Mouse (Mus musculus) liver, embryonic 16.5 days (tissue): ENCODE data around the gene Chd8. TPM values are rescaled to one million over a fixed set of nuclear protein-coding genes. Genes with fewer than 3 reads are reported as not detected.
"Not testable (repeated sequence)": the region's sequence is repeated elsewhere in the genome, so short reads cannot be mapped to it uniquely, and the experiment has no call there.

Experiments used
- ATAC-seq: fragments of 200-750 bp; cut with Nextera tagmentation; 2 replicates; pipeline ENCODE4 v1.8.0; 2017; ENCODE audit warnings: low read depth, mild to moderate bottlenecking, moderate number of reproducible peaks, moderate library complexity
- H3K27ac ChIP-seq: fragments of 300-500 bp; sonication (generic); 2 replicates; pipeline ENCODE4 v1.5.1; 2014; ENCODE audit warnings: mild to moderate bottlenecking, low read length
- H3K27me3 ChIP-seq: fragments of 300-500 bp; sonication (generic); 2 replicates; pipeline ENCODE4 v1.6.1; 2014; ENCODE audit warnings: low read depth, low read length, mixed read lengths; ENCODE audit not compliant: control insufficient read depth, insufficient read depth
- H3K36me3 ChIP-seq: fragments of 300-500 bp; sonication (generic); 2 replicates; pipeline ENCODE4 v1.6.1; 2014; ENCODE audit warnings: mild to moderate bottlenecking; ENCODE audit not compliant: control insufficient read depth, insufficient read depth
- H3K4me1 ChIP-seq: fragments of 300-500 bp; sonication (generic); 2 replicates; pipeline ENCODE4 v1.6.1; 2014; ENCODE audit warnings: low read depth, low read length, mixed read lengths; ENCODE audit not compliant: control insufficient read depth
- H3K4me2 ChIP-seq: fragments of 300-500 bp; sonication (generic); 2 replicates; pipeline ENCODE4 v1.6.1; 2014; ENCODE audit warnings: low read depth, low read length, mixed read lengths
- H3K4me3 ChIP-seq: fragments of 300-500 bp; sonication (generic); 2 replicates; pipeline ENCODE4 v1.5.1; 2014; ENCODE audit warnings: low read depth, mild to moderate bottlenecking, low read length
- H3K9ac ChIP-seq: fragments of 300-500 bp; sonication (generic); 2 replicates; pipeline ENCODE4 v1.6.1; 2014; ENCODE audit warnings: low read depth, low read length
- H3K9me3 ChIP-seq: fragments of 300-500 bp; sonication (generic); replicated peaks from 2 replicates; pipeline ENCODE4 v1.6.1; 2016; ENCODE audit warnings: low read length; ENCODE audit not compliant: control insufficient read depth
- WGBS: fragments of 180-500 bp; shearing (Covaris S2); extraction: QIAGEN DNeasy Blood & Tissue Kit; methylation state at CpG from one replicate; pipeline ENCODE4 v1.1.7; 2014; ENCODE audit not compliant: insufficient replicate concordance; 5-methylcytosine and 5-hydroxymethylcytosine counted together
- polyA plus RNA-seq: library from polyadenylated mRNA; unstranded; fragments of >200 nt; fragmentation: Nextera tagmentation; extraction: Ambion mirVana; gene quantifications from 2 replicates; pipeline ENCODE4 v1.2.1, GENCODE M21; 2015

Chd8 gene
- 11.6 and 12.6 TPM in 2 replicates for polyA plus RNA-seq

GRCm38 (mm10) chr14:52257484-52258213 lies at the start of gene Chd8:
TSS of gene Chd8 (minus strand) at chr14:52257780.
- H3K27me3 ChIP-seq = no peaks in the 10 kb centered on the region
- WGBS = under 1% methylated on average over 47 of the region's 54 CpGs
- peak; percentile 99 for ATAC-seq
- peak within 1 kb of the TSS; percentile 83 for H3K4me3 ChIP-seq
- H3K9ac ChIP-seq = peak within 1 kb of the TSS; percentile 84
- H3K9me3 ChIP-seq = no peaks in the 10 kb centered on the region
- H3K27ac ChIP-seq = peak within 1 kb of the TSS; percentile 92
- H3K4me2 ChIP-seq = peak within 1 kb of the TSS; percentile 95
- peaks cover 18% of the 10 kb centered on the region for H3K4me1 ChIP-seq
- no peaks in the 10 kb centered on the region for H3K36me3 ChIP-seq

DNA sequence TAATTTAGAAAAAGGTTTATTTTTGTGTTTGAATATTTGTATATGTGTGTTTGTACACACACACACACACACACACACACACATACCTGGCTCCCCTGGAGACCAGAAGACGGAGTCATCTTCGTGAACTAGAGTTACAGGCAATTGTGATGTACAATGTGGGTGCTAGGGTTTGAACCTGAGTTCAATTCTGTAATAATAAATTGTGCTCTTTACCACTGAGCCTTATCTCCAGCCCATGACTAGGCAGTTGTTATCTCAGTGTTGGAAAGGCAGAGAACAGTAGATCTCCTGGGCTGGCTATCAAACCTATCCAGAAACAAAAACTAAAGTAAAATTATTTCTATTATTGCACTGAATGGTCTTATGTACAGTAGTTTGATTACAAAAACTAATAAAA lies 48.5 kb upstream of the Chd8 start:
- 61% methylated on average over 2 of the region's 2 CpGs for WGBS
- no peaks in the 10 kb centered on the region for H3K36me3 ChIP-seq
- ATAC-seq = peak; percentile 37
- peak overlapping the region; percentile 74 for H3K27ac ChIP-seq
- H3K4me1 ChIP-seq = peaks cover 22% of the 10 kb centered on the region
- no peak overlapping the region for H3K9ac ChIP-seq
- H3K27me3 ChIP-seq = no peaks in the 10 kb centered on the region
- no peak overlapping the region for H3K4me3 ChIP-seq
- peak overlapping the region; percentile 49 for H3K4me2 ChIP-seq
- H3K9me3 ChIP-seq = no peaks in the 10 kb centered on the region

- H3K9ac ChIP-seq = peak within 1 kb of the TSS; percentile 69
- peaks cover 22% of the 10 kb centered on the region for H3K4me1 ChIP-seq
- H3K27ac ChIP-seq = peak within 1 kb of the TSS; percentile 89
- peak within 1 kb of the TSS; percentile 70 for H3K4me3 ChIP-seq
- H3K4me2 ChIP-seq = peak within 1 kb of the TSS; percentile 86
- no peaks in the 10 kb centered on the region for H3K9me3 ChIP-seq
- ATAC-seq = peak; percentile 92
- H3K27me3 ChIP-seq = no peaks in the 10 kb centered on the region
- under 1% methylated on average over 46 of the region's 46 CpGs for WGBS
- peaks cover 5% of the 10 kb centered on the region; the same call in 1 of the 2 replicates for H3K36me3 ChIP-seq
Observed at GRCm38 (mm10) chr14:52304644-52305271, 47.2 kb upstream of the Chd8 start, which contains the start of gene Mettl3. TSS of gene Mettl3 (minus strand) at chr14:52305128.

GRCm38 (mm10) chr14:52303517-52303916 lies 45.9 kb upstream of the Chd8 start:
- not testable (repeated sequence) for H3K27ac ChIP-seq, H3K9me3 ChIP-seq, H3K9ac ChIP-seq, H3K4me3 ChIP-seq, ATAC-seq, H3K27me3 ChIP-seq
- H3K4me2 ChIP-seq = peak overlapping the region; percentile 86; the same call in 1 of the 2 replicates
- peaks cover 18% of the 10 kb centered on the region for H3K4me1 ChIP-seq
- 80% methylated on average over 3 of the region's 3 CpGs for WGBS
- peaks cover 14% of the 10 kb centered on the region; the same call in 1 of the 2 replicates for H3K36me3 ChIP-seq

DNA sequence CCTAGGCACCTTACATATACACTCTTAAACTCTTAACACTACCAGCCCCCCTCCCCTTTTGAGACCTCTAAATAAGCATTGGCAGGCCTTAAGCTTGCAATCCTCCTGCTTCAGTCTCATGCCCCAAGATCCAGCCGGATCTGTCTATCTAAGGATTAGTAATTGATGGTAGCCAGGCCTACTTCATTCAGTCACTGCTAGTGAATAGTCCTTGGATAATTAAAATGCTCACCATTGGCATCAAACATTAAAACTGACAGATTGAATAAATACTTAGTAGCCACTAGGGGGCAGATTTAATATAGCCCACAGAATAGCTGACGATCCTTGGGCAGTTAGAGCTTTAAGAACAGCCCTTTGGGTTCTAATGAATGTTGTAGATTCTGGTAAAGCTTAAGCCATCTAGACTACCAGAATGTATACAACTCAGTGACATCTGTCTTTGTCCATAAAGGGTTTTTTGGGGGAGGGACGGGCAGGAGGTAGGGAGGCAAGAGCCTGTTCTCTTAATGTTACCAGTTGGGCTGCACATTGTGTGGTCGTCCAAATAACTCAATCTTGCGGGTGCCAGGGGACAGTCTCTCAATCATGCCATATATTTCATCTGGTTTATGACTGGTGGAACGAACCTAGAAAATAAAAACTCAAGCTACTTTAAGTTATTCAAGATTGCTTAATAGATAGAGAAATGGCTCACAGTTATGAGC lies 38.1 kb upstream of the Chd8 start:
- no peaks in the 10 kb centered on the region for H3K27me3 ChIP-seq
- no peak overlapping the region for H3K4me2 ChIP-seq
- H3K9ac ChIP-seq = no peak overlapping the region
- no peak for ATAC-seq
- no peak overlapping the region for H3K27ac ChIP-seq
- H3K36me3 ChIP-seq = peaks cover 46% of the 10 kb centered on the region
- H3K9me3 ChIP-seq = no peaks in the 10 kb centered on the region
- WGBS = 68% methylated on average over 6 of the region's 6 CpGs
- no peak overlapping the region for H3K4me3 ChIP-seq
- H3K4me1 ChIP-seq = no peaks in the 10 kb centered on the region

- Histone ChIP-seq H3K27me3 (no peaks in the 10 kb centered on the region), H3K4me3 (no peak overlapping the region), H3K4me2 (no peak overlapping the region), H3K9ac (no peak overlapping the region), H3K36me3 (peaks cover 22% of the 10 kb centered on the region), H3K27ac (no peak overlapping the region), H3K4me1 (peaks cover 10% of the 10 kb centered on the region), H3K9me3 (no peaks in the 10 kb centered on the region)
- ATAC-seq = no peak
- WGBS = 72% methylated on average over 3 of the region's 3 CpGs
Observed at GRCm38 (mm10) chr14:52284191-52284590, 26.6 kb upstream of the Chd8 start.

- Histone ChIP-seq H3K27ac (no peak overlapping the region), H3K27me3 (no peaks in the 10 kb centered on the region), H3K4me1 (peaks cover 10% of the 10 kb centered on the region), H3K9ac (no peak overlapping the region), H3K36me3 (peaks cover 22% of the 10 kb centered on the region), H3K4me2 (no peak overlapping the region), H3K9me3 (no peaks in the 10 kb centered on the region), H3K4me3 (no peak overlapping the region)
- no peak for ATAC-seq
- 90% methylated on average over 5 of the region's 5 CpGs for WGBS
Observed at GRCm38 (mm10) chr14:52283629-52284028, 26.0 kb upstream of the Chd8 start.

GRCm38 (mm10) chr14:52279747-52280120 lies 22.2 kb upstream of the Chd8 start:
- no peaks in the 10 kb centered on the region for H3K27me3 ChIP-seq
- peak overlapping the region; percentile 82 for H3K9ac ChIP-seq
- H3K4me3 ChIP-seq = peak overlapping the region; percentile 77
- WGBS = under 1% methylated on average over 21 of the region's 21 CpGs
- peaks cover 13% of the 10 kb centered on the region for H3K4me1 ChIP-seq
- no peaks in the 10 kb centered on the region for H3K9me3 ChIP-seq
- no peaks in the 10 kb centered on the region for H3K36me3 ChIP-seq
- H3K27ac ChIP-seq = peak overlapping the region; percentile 92
- ATAC-seq = 0 out of 2 replicates have a peak, but pooled peaks have one; percentile 5
- peak overlapping the region; percentile 73 for H3K4me2 ChIP-seq
